Mouse (Mus musculus): Measurements from ENCODE around the gene Sh2d7.
A peak's percentile ranks its signal among the peaks of the same experiment; 100 is the strongest.

Gene Sh2d7

GRCm38 (mm10) chr9:54538684-54539083 lies at the start of gene Sh2d7:
Gene Sh2d7, plus strand, starts transcription at chr9:54538984.
- DNase-seq, result no peak

GRCm38 (mm10) chr9:54489599-54489998 lies 49.2 kb upstream of the Sh2d7 start:
- no peak for DNase-seq

GRCm38 (mm10) chr9:54490431-54490830 lies 48.4 kb upstream of the Sh2d7 start:
- DNase-seq, result no peak

- no peak for DNase-seq
Measured at GRCm38 (mm10) chr9:54499291-54499690, 39.5 kb upstream of the Sh2d7 start.

GRCm38 (mm10) chr9:54499791-54500190 lies 39.0 kb upstream of the Sh2d7 start:
- no peak for DNase-seq

GRCm38 (mm10) chr9:54500832-54501452 lies 37.8 kb upstream of the Sh2d7 start:
- DNase-seq, result peak; percentile 34

GRCm38 (mm10) chr9:54501453-54502110 lies 37.2 kb upstream of the Sh2d7 start, which contains the start of gene Dmxl2:
Gene Dmxl2, minus strand, starts transcription at chr9:54501626.
- peak; percentile 92 for DNase-seq

- no peak for DNase-seq
Measured at GRCm38 (mm10) chr9:54502111-54502495, 36.7 kb upstream of the Sh2d7 start.

GRCm38 (mm10) chr9:54502873-54503272 lies 35.9 kb upstream of the Sh2d7 start:
- no peak for DNase-seq

GRCm38 (mm10) chr9:54515991-54516390 lies 22.8 kb upstream of the Sh2d7 start:
- no peak for DNase-seq

GRCm38 (mm10) chr9:54518921-54519320 lies 19.9 kb upstream of the Sh2d7 start:
- DNase-seq, result peak; percentile 66

GRCm38 (mm10) chr9:54520286-54520685 lies 18.5 kb upstream of the Sh2d7 start:
- DNase-seq, result no peak

- no peak for DNase-seq
Measured at GRCm38 (mm10) chr9:54527694-54528093, 11.1 kb upstream of the Sh2d7 start.

- DNase-seq, result no peak
Measured at GRCm38 (mm10) chr9:54529950-54530349, 8.8 kb upstream of the Sh2d7 start.

- no peak for DNase-seq
Measured at GRCm38 (mm10) chr9:54530836-54531235, 7.9 kb upstream of the Sh2d7 start.

- DNase-seq, result no peak
Measured at GRCm38 (mm10) chr9:54531421-54531820, 7.4 kb upstream of the Sh2d7 start.

GRCm38 (mm10) chr9:54532926-54533325 lies 5.9 kb upstream of the Sh2d7 start:
- DNase-seq, result no peak

- DNase-seq, result peak; percentile 89
Measured at GRCm38 (mm10) chr9:54533975-54534374, 4.8 kb upstream of the Sh2d7 start.

GRCm38 (mm10) chr9:54536236-54536635 lies 2.5 kb upstream of the Sh2d7 start:
- no peak for DNase-seq

- peak; percentile 85 for DNase-seq
Measured at GRCm38 (mm10) chr9:54537030-54537429, 1.8 kb upstream of the Sh2d7 start.

- DNase-seq, result no peak
Measured at GRCm38 (mm10) chr9:54537480-54537879, 1.3 kb upstream of the Sh2d7 start.

GRCm38 (mm10) chr9:54538244-54538643 lies 540 bp upstream of the Sh2d7 start:
- no peak for DNase-seq

- DNase-seq, result no peak
Measured at GRCm38 (mm10) chr9:54540801-54541200, 2.0 kb downstream of the Sh2d7 start.

GRCm38 (mm10) chr9:54544212-54544953 lies 5.6 kb downstream of the Sh2d7 start:
- no peak for DNase-seq

Data from layer of hippocampus, adult 9-11 months (tissue).